Mouse (Mus musculus): Measurements from ENCODE around the gene Def6.

Gene Def6

GRCm38 (mm10) chr17:28244214-28244613 is 36.6 kb downstream of the Def6 start:
- DNase-seq = no peak

- no peak for DNase-seq
These were observed 37.1 kb downstream of the Def6 start for GRCm38 (mm10) chr17:28244714-28245113.

- DNase-seq = no peak
These were observed 39.1 kb downstream of the Def6 start for GRCm38 (mm10) chr17:28246640-28247039.

GRCm38 (mm10) chr17:28247613-28248012 is 40.0 kb downstream of the Def6 start:
- peak; percentile 18 to 21 for DNase-seq

GRCm38 (mm10) chr17:28249062-28249461 is 41.5 kb downstream of the Def6 start:
- DNase-seq = no peak

- DNase-seq = no peak
These were observed 44.2 kb downstream of the Def6 start for GRCm38 (mm10) chr17:28251579-28252280.

- DNase-seq = no peak
These were observed 44.7 kb downstream of the Def6 start for GRCm38 (mm10) chr17:28252281-28252648.

- DNase-seq = no peak
These were observed 45.6 kb downstream of the Def6 start for GRCm38 (mm10) chr17:28253216-28253615.

- no peak for DNase-seq
These were observed 47.2 kb downstream of the Def6 start for GRCm38 (mm10) chr17:28254804-28255203.

- DNase-seq = no peak
These were observed 48.1 kb downstream of the Def6 start for GRCm38 (mm10) chr17:28255651-28256050.

- DNase-seq = peak; percentile 35 to 36
These were observed 49.2 kb downstream of the Def6 start for GRCm38 (mm10) chr17:28256651-28257328.

GRCm38 (mm10) chr17:28258325-28258724 is 50.7 kb downstream of the Def6 start:
- no peak for DNase-seq

GRCm38 (mm10) chr17:28259890-28260542 is 52.4 kb downstream of the Def6 start:
- peak; percentile 58 to 61 for DNase-seq

GRCm38 (mm10) chr17:28260543-28260909 is 52.9 kb downstream of the Def6 start:
- DNase-seq = no peak

- no peak for DNase-seq
These were observed 54.2 kb downstream of the Def6 start for GRCm38 (mm10) chr17:28261795-28262194.

GRCm38 (mm10) chr17:28263181-28263894 is 55.8 kb downstream of the Def6 start:
- DNase-seq = no peak

GRCm38 (mm10) chr17:28267251-28267650 is 59.7 kb downstream of the Def6 start:
- DNase-seq = no peak

GRCm38 (mm10) chr17:28270165-28270564 is 62.6 kb downstream of the Def6 start:
- DNase-seq = no peak

GRCm38 (mm10) chr17:28271537-28272266 is 64.1 kb downstream of the Def6 start:
- DNase-seq = no peak

GRCm38 (mm10) chr17:28272281-28272680 is 64.7 kb downstream of the Def6 start:
- no peak for DNase-seq

GRCm38 (mm10) chr17:28272837-28273236 is 65.3 kb downstream of the Def6 start:
- no peak for DNase-seq

GRCm38 (mm10) chr17:28274739-28275138 is 67.2 kb downstream of the Def6 start:
- peak; percentile 26 to 28 for DNase-seq

- no peak for DNase-seq
These were observed 69.6 kb downstream of the Def6 start for GRCm38 (mm10) chr17:28277226-28277625.

Data from B cell, adult 2 months (primary cell).